Mouse (Mus musculus): ENCODE results near the gene Irs2.

DNA sequence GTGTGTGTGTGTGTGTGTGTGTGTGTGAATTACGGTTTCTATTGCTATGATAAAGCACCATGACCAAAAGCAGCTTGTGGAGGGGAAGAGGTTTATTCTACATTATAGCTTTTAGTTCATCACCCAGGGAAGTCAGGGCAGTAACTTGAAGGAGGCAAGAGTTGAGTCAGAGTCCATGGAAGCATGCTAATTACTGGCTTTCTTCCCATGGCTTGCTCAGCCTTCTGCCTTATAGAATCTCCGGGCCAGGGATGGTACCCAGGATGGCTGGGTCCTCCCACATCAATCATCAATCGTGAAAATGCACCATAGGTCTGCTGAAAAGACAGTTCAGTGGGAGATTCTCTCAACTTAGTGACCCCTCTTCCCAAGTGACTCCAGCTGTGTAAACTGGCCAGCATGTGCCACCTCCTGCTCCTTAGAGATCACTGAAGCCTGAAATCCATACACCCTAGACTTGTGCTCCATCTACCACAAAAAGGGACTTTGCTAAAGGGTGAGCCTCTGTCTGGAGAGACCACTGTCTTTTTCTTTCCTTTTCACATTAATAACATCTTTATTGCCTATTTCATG, 69.0 kb downstream of the Irs2 start:
- TF ChIP-seq CTCF (IDR thresholded peaks at IDR 0.05; ENCODE audit: control insufficient read depth, insufficient read depth, insufficient read length), result no peak
- no peak for TF ChIP-seq USF1 (IDR thresholded peaks at IDR 0.05; ENCODE audit: low read depth)
- TF ChIP-seq MAX (IDR thresholded peaks at IDR 0.05), result no peak
- no peak for TF ChIP-seq MYOG (IDR thresholded peaks at IDR 0.05; ENCODE audit: control insufficient read depth, extremely low read depth, insufficient read length)
- TF ChIP-seq MYOD1 (IDR thresholded peaks at IDR 0.05; ENCODE audit: control insufficient read depth, insufficient read length, low read depth), result no peak
- TF ChIP-seq FOSL1 (IDR thresholded peaks at IDR 0.05; ENCODE audit: insufficient read depth, low read length, poor library complexity, severe bottlenecking), result no peak
